ENCODE assay signal across 28 mouse cellular contexts in the genomic region with DNA sequence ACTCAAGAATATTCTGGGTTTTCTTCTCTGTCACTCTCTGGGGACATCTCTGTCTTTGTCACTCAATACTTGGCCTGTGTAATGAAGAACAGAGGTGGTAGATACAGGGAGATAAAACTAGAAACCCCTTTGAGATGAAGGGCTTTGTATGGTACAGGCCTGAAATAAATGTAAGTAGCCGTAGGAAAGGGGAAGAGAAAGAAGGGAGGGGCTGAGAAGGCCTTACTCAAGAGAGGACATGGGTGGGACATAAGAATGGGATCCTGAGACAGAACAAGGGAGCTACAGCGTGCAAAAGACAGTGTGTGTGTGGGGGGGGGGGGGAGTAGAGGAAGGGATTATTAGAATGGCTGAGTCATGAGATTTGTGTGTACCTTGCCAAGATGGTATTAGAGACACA. TPM values are rescaled to one million over a fixed set of nuclear protein-coding genes. Genes with fewer than 3 reads are reported as not detected.
"Had no signal": no experiment of that assay in that cellular context is flagged by ENCODE, and none has a peak within 500 bp of the region (broad histone marks: within the 10 kb centered on the region; RNA-seq: fewer than 3 reads in every experiment).

No protein-coding gene starts in this region.

- H3K4me3 ChIP-seq: gastrocnemius, adult 2 months; heart, adult 2 months; heart, embryonic 13.5 days; heart, embryonic 15.5 days; hindbrain, embryonic 13.5 days; hindbrain, embryonic 15.5 days; kidney, embryonic 15.5 days; limb, embryonic 13.5 days; limb, embryonic 15.5 days had no signal

- H3K36me3 ChIP-seq: heart, embryonic 13.5 days; heart, embryonic 15.5 days; hindbrain, embryonic 13.5 days; hindbrain, embryonic 15.5 days; kidney, embryonic 15.5 days; limb, embryonic 13.5 days; limb, embryonic 15.5 days had no signal

- H3K4me1 ChIP-seq: heart, embryonic 13.5 days; heart, embryonic 15.5 days; hindbrain, embryonic 13.5 days; hindbrain, embryonic 15.5 days; limb, embryonic 15.5 days had no signal

- H3K4me2 ChIP-seq: heart, embryonic 11.5 days; heart, embryonic 13.5 days; heart, embryonic 15.5 days; hindbrain, embryonic 13.5 days; hindbrain, embryonic 15.5 days; kidney, embryonic 15.5 days; limb, embryonic 13.5 days; limb, embryonic 15.5 days had no signal

- H3K9ac ChIP-seq: heart, embryonic 13.5 days; heart, embryonic 15.5 days; hindbrain, embryonic 13.5 days; hindbrain, embryonic 15.5 days; kidney, embryonic 15.5 days; limb, embryonic 13.5 days; limb, embryonic 15.5 days had no signal

- DNase-seq: gastrocnemius, adult 2 months; gastrocnemius, postnatal 10 days; gastrocnemius, postnatal 25 days; heart, adult 11 months; heart, adult 2 months; heart, postnatal 14 days; heart, postnatal 36 days; kidney, adult 11 months; kidney, adult 2 months; kidney, adult 9 months; kidney, postnatal 14 days; kidney, postnatal 36 days; layer of hippocampus, adult 9-11 months; layer of hippocampus, postnatal 36 days; left cerebral cortex, postnatal 4 days had no signal

- H3K27ac ChIP-seq: gastrocnemius, adult 2 months; heart, adult 2 months; heart, embryonic 13.5 days; heart, embryonic 15.5 days; hindbrain, embryonic 13.5 days; hindbrain, embryonic 15.5 days; hindbrain, postnatal 0 days; kidney, embryonic 15.5 days; kidney, postnatal 0 days; limb, embryonic 13.5 days; limb, embryonic 15.5 days had no signal

- ATAC-seq: hindbrain, postnatal 0 days; intestine, embryonic 16.5 days had no signal

- H3K9me3 ChIP-seq: heart, embryonic 13.5 days; heart, embryonic 15.5 days; hindbrain, embryonic 13.5 days; hindbrain, embryonic 15.5 days; kidney, embryonic 15.5 days; limb, embryonic 13.5 days; limb, embryonic 15.5 days had no signal

- H3K27me3 ChIP-seq: heart, embryonic 13.5 days; heart, embryonic 15.5 days; hindbrain, embryonic 15.5 days; kidney, embryonic 15.5 days; limb, embryonic 15.5 days had no signal

RNA-seq across cellular contexts. Expression of a gene that starts 5.3 kb away (rescaled TPM):
- total RNA-seq: heart, adult 2 months; heart, postnatal 14 days; heart, postnatal 36 days; liver, adult 2 months had no signal
- polyA plus RNA-seq: heart, postnatal 0 days; liver, adult 2 months had no signal
